Mouse (Mus musculus) lung, postnatal 0 days (tissue): ENCODE results near the gene Syne3.

ENCODE experiments used
- CTCF ChIP-seq: IDR thresholded peaks from 2 replicates; pipeline ENCODE4 v1.5.1; 2016; ENCODE audit warnings: antibody characterized with exemption, mild to moderate bottlenecking
- EP300 ChIP-seq: IDR thresholded peaks from 2 replicates; pipeline ENCODE4 v1.6.1; 2016; ENCODE audit warnings: antibody characterized with exemption, mild to moderate bottlenecking, control low read depth

- TF ChIP-seq CTCF, result no peak
- TF ChIP-seq EP300, result no peak
Measured at GRCm38 (mm10) chr12:104999171-104999570, 10.4 kb downstream of the Syne3 start.
